Mouse (Mus musculus) limb, embryonic 15.5 days (tissue): ENCODE data around the gene Gm49394. TPM values are rescaled to one million over a fixed set of nuclear protein-coding genes. Genes with fewer than 3 reads are reported as not detected.

ENCODE experiments used
- ATAC-seq: fragments of 200-750 bp; cut with Nextera tagmentation; 2 replicates; pipeline ENCODE4 v1.8.0; 2017; ENCODE audit warnings: low read depth, moderate TSS enrichment; ENCODE audit not compliant: insufficient number of reproducible peaks, low FRiP score, low TSS enrichment
- H3K27ac ChIP-seq: fragments of 300-500 bp; sonication (generic); 2 replicates; pipeline ENCODE4 v1.5.1; 2015; ENCODE audit warnings: moderate library complexity, mild to moderate bottlenecking, inconsistent platforms
- H3K27me3 ChIP-seq: fragments of 300-500 bp; sonication (generic); 2 replicates; pipeline ENCODE4 v1.6.1; 2015; ENCODE audit warnings: inconsistent platforms
- H3K36me3 ChIP-seq: fragments of 300-500 bp; sonication (generic); 2 replicates; pipeline ENCODE4 v1.6.1; 2015; ENCODE audit warnings: inconsistent platforms
- H3K4me1 ChIP-seq: fragments of 300-500 bp; sonication (generic); 2 replicates; pipeline ENCODE4 v1.6.1; 2015; ENCODE audit warnings: inconsistent platforms
- H3K4me2 ChIP-seq: fragments of 300-500 bp; sonication (generic); 2 replicates; pipeline ENCODE4 v1.6.1; 2015; ENCODE audit warnings: mild to moderate bottlenecking, inconsistent platforms
- H3K4me3 ChIP-seq: fragments of 300-500 bp; sonication (generic); 2 replicates; pipeline ENCODE4 v1.5.1; 2015; ENCODE audit warnings: mild to moderate bottlenecking, inconsistent platforms
- H3K9ac ChIP-seq: fragments of 300-500 bp; sonication (generic); 2 replicates; pipeline ENCODE4 v1.6.1; 2015; ENCODE audit warnings: inconsistent platforms
- H3K9me3 ChIP-seq: fragments of 300-500 bp; sonication (generic); 2 replicates; pipeline ENCODE4 v1.6.1; 2016; ENCODE audit warnings: inconsistent platforms
- WGBS: fragments of 180-500 bp; shearing (Covaris S2); methylation state at CpG from one replicate; pipeline ENCODE4 v1.1.7; 2015; 5-methylcytosine and 5-hydroxymethylcytosine counted together
- polyA plus RNA-seq: library from polyadenylated mRNA; unstranded; fragments of >200 nt; fragmentation: Nextera tagmentation; extraction: Ambion mirVana; gene quantifications from 2 replicates; pipeline ENCODE4 v1.2.1, GENCODE M21; 2015

Gene Gm49394
- polyA plus RNA-seq, 1 experiment from 2014 or later, result 0.31 TPM

GRCm38 (mm10) chr7:142658681-142659180 lies 11.0 kb downstream of the Gm49394 start:
- Histone ChIP-seq H3K4me2 (peak overlapping the region; percentile 54), H3K9ac (peak overlapping the region; percentile 84), H3K9me3 (no peaks in the 10 kb centered on the region), H3K4me1 (peaks cover 51% of the 10 kb centered on the region), H3K27ac (peak overlapping the region; percentile 96), H3K36me3 (0 out of 2 replicates have a peak, but pooled peaks cover 8% of the 10 kb centered on the region), H3K27me3 (peaks cover 87% of the 10 kb centered on the region), H3K4me3 (peak overlapping the region; percentile 58)
- WGBS, result under 1% methylated on average over 31 of the region's 40 CpGs
- no peak for ATAC-seq

- Histone ChIP-seq H3K27me3 (peaks cover 84% of the 10 kb centered on the region), H3K36me3 (0 out of 2 replicates have a peak, but pooled peaks cover 11% of the 10 kb centered on the region), H3K4me3 (peak overlapping the region; percentile 58), H3K9me3 (no peaks in the 10 kb centered on the region), H3K27ac (peak overlapping the region; percentile 96), H3K4me1 (peaks cover 52% of the 10 kb centered on the region), H3K4me2 (peak overlapping the region; percentile 54), H3K9ac (peak overlapping the region; percentile 84)
- ATAC-seq, result no peak
- WGBS, result 1% methylated on average over 34 of the region's 34 CpGs
Measured at GRCm38 (mm10) chr7:142657821-142658614, 11.7 kb downstream of the Gm49394 start.

- peak overlapping the region; percentile 54 for H3K4me2 ChIP-seq
- peaks cover 79% of the 10 kb centered on the region for H3K27me3 ChIP-seq
- H3K4me1 ChIP-seq, result peaks cover 52% of the 10 kb centered on the region
- peak; percentile 56 for ATAC-seq
- 9% methylated on average over 9 of the region's 9 CpGs for WGBS
- no peaks in the 10 kb centered on the region for H3K9me3 ChIP-seq
- peak overlapping the region; percentile 84 for H3K9ac ChIP-seq
- peak overlapping the region; percentile 58 for H3K4me3 ChIP-seq
- H3K36me3 ChIP-seq, result 0 out of 2 replicates have a peak, but pooled peaks cover 17% of the 10 kb centered on the region
- H3K27ac ChIP-seq, result peak overlapping the region; percentile 96
Measured at GRCm38 (mm10) chr7:142657341-142657791, 12.4 kb downstream of the Gm49394 start.

- peaks cover 74% of the 10 kb centered on the region for H3K27me3 ChIP-seq
- peaks cover 27% of the 10 kb centered on the region; the same call in 1 of the 2 replicates for H3K36me3 ChIP-seq
- no peaks in the 10 kb centered on the region for H3K9me3 ChIP-seq
- H3K4me1 ChIP-seq, result peaks cover 50% of the 10 kb centered on the region
- peak overlapping the region; percentile 55 for H3K9ac ChIP-seq
- peak; percentile 21; the same call in 1 of the 2 replicates for ATAC-seq
- peak overlapping the region; percentile 73 for H3K27ac ChIP-seq
- peak overlapping the region; percentile 58 for H3K4me3 ChIP-seq
- 43% methylated on average over 4 of the region's 4 CpGs for WGBS
- H3K4me2 ChIP-seq, result peak overlapping the region; percentile 54
Measured at GRCm38 (mm10) chr7:142656055-142656454, 13.7 kb downstream of the Gm49394 start.

- Histone ChIP-seq H3K9me3 (no peaks in the 10 kb centered on the region), H3K36me3 (peaks cover 30% of the 10 kb centered on the region), H3K4me3 (peak overlapping the region; percentile 58), H3K27me3 (peaks cover 70% of the 10 kb centered on the region), H3K4me1 (peaks cover 46% of the 10 kb centered on the region), H3K27ac (peak overlapping the region; percentile 73), H3K4me2 (peak overlapping the region; percentile 54), H3K9ac (peak overlapping the region; percentile 55)
- 15% methylated on average over 11 of the region's 11 CpGs for WGBS
- no peak for ATAC-seq
Measured at GRCm38 (mm10) chr7:142655633-142656032, 14.1 kb downstream of the Gm49394 start.

- H3K9me3 ChIP-seq, result no peaks in the 10 kb centered on the region
- H3K9ac ChIP-seq, result 0 out of 2 replicates have a peak overlapping the region, but pooled peaks have one; percentile 33
- peaks cover 32% of the 10 kb centered on the region for H3K4me1 ChIP-seq
- peak overlapping the region; percentile 58 for H3K4me3 ChIP-seq
- ATAC-seq, result no peak
- peaks cover 31% of the 10 kb centered on the region for H3K36me3 ChIP-seq
- WGBS, result 21% methylated on average over 18 of the region's 18 CpGs
- peak overlapping the region; percentile 54; the same call in 1 of the 2 replicates for H3K4me2 ChIP-seq
- H3K27me3 ChIP-seq, result peaks cover 50% of the 10 kb centered on the region
- H3K27ac ChIP-seq, result peak overlapping the region; percentile 73
Measured at GRCm38 (mm10) chr7:142653726-142654125, 16.0 kb downstream of the Gm49394 start.

- no peak for ATAC-seq
- no peaks in the 10 kb centered on the region for H3K9me3 ChIP-seq
- H3K9ac ChIP-seq, result no peak overlapping the region
- 31% methylated on average over 6 of the region's 6 CpGs for WGBS
- no peak overlapping the region for H3K27ac ChIP-seq
- no peaks in the 10 kb centered on the region for H3K27me3 ChIP-seq
- H3K4me3 ChIP-seq, result no peak overlapping the region
- peaks cover 9% of the 10 kb centered on the region for H3K36me3 ChIP-seq
- H3K4me1 ChIP-seq, result peaks cover 14% of the 10 kb centered on the region
- no peak overlapping the region for H3K4me2 ChIP-seq
Measured at GRCm38 (mm10) chr7:142646676-142647075, 23.1 kb downstream of the Gm49394 start.

- no peak overlapping the region for H3K9ac ChIP-seq
- no peaks in the 10 kb centered on the region for H3K36me3 ChIP-seq
- H3K4me2 ChIP-seq, result no peak overlapping the region
- WGBS, result 18% methylated on average over 5 of the region's 5 CpGs
- H3K9me3 ChIP-seq, result no peaks in the 10 kb centered on the region
- H3K4me3 ChIP-seq, result no peak overlapping the region
- no peaks in the 10 kb centered on the region for H3K27me3 ChIP-seq
- H3K27ac ChIP-seq, result peak overlapping the region; percentile 38
- peaks cover 14% of the 10 kb centered on the region for H3K4me1 ChIP-seq
- no peak for ATAC-seq
Measured at GRCm38 (mm10) chr7:142645045-142645444, 24.7 kb downstream of the Gm49394 start.

GRCm38 (mm10) chr7:142636178-142636577 lies 33.6 kb downstream of the Gm49394 start:
- no peak for ATAC-seq
- Histone ChIP-seq H3K9ac (no peak overlapping the region), H3K9me3 (no peaks in the 10 kb centered on the region), H3K27me3 (no peaks in the 10 kb centered on the region), H3K36me3 (no peaks in the 10 kb centered on the region), H3K4me3 (no peak overlapping the region), H3K4me2 (no peak overlapping the region), H3K27ac (no peak overlapping the region), H3K4me1 (peaks cover 6% of the 10 kb centered on the region; the same call in 1 of the 2 replicates)

GRCm38 (mm10) chr7:142630691-142631090 lies 39.1 kb downstream of the Gm49394 start:
- H3K27me3 ChIP-seq, result no peaks in the 10 kb centered on the region
- WGBS, result 79% methylated on average over 10 of the region's 10 CpGs
- H3K9ac ChIP-seq, result no peak overlapping the region
- H3K4me1 ChIP-seq, result no peaks in the 10 kb centered on the region
- no peaks in the 10 kb centered on the region for H3K9me3 ChIP-seq
- no peak overlapping the region for H3K4me2 ChIP-seq
- no peaks in the 10 kb centered on the region for H3K36me3 ChIP-seq
- H3K27ac ChIP-seq, result no peak overlapping the region
- ATAC-seq, result no peak
- no peak overlapping the region for H3K4me3 ChIP-seq

- no peaks in the 10 kb centered on the region for H3K27me3 ChIP-seq
- H3K4me3 ChIP-seq, result no peak overlapping the region
- no peaks in the 10 kb centered on the region for H3K4me1 ChIP-seq
- no peaks in the 10 kb centered on the region for H3K36me3 ChIP-seq
- H3K9ac ChIP-seq, result no peak overlapping the region
- WGBS, result 76% methylated on average over 6 of the region's 6 CpGs
- no peak for ATAC-seq
- no peak overlapping the region for H3K4me2 ChIP-seq
- no peaks in the 10 kb centered on the region for H3K9me3 ChIP-seq
- H3K27ac ChIP-seq, result no peak overlapping the region
Measured at GRCm38 (mm10) chr7:142629806-142630205, 39.9 kb downstream of the Gm49394 start.

- WGBS, result 73% methylated on average over 4 of the region's 4 CpGs
- no peaks in the 10 kb centered on the region for H3K36me3 ChIP-seq
- no peak overlapping the region for H3K9ac ChIP-seq
- H3K9me3 ChIP-seq, result no peaks in the 10 kb centered on the region
- no peak overlapping the region for H3K4me3 ChIP-seq
- no peaks in the 10 kb centered on the region for H3K4me1 ChIP-seq
- no peaks in the 10 kb centered on the region for H3K27me3 ChIP-seq
- no peak for ATAC-seq
- no peak overlapping the region for H3K4me2 ChIP-seq
- H3K27ac ChIP-seq, result no peak overlapping the region
Measured at GRCm38 (mm10) chr7:142622180-142622579, 47.6 kb downstream of the Gm49394 start.
